Mouse (Mus musculus) B cell, adult 2 months (primary cell): ENCODE results near the gene AU021092.
"Not testable (repeated sequence)": the region's sequence is repeated elsewhere in the genome, so short reads cannot be mapped to it uniquely, and the experiment has no call there.

Experiments
- DNase-seq, 2 experiments: peaks; one replicate each; pipeline ENCODE4 v3.0.0; 2022

The AU021092 gene

DNA sequence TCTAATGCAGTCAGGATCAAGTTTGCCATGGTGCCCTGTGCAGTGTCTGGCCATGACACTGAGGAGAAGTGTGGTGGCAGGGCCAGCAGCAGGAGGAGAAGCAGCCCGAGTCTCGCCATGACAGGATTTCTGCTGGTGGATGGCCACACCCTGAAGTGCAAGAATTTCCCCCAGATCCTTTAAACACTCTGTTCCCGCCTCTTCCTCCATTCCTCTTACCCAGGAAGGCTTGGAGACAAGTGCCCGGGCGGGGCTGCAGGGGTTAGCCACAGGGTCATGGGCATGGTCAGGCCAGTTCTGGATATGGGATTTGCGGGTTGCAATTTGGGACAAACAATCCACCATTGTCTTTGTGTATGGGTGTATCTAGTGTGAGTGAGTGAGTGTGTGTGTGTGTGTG, at the start of gene AU021092:
AU021092 (minus strand) TSS at position 160 of the 400 bp plus-strand sequence.
- no peak for DNase-seq

DNA sequence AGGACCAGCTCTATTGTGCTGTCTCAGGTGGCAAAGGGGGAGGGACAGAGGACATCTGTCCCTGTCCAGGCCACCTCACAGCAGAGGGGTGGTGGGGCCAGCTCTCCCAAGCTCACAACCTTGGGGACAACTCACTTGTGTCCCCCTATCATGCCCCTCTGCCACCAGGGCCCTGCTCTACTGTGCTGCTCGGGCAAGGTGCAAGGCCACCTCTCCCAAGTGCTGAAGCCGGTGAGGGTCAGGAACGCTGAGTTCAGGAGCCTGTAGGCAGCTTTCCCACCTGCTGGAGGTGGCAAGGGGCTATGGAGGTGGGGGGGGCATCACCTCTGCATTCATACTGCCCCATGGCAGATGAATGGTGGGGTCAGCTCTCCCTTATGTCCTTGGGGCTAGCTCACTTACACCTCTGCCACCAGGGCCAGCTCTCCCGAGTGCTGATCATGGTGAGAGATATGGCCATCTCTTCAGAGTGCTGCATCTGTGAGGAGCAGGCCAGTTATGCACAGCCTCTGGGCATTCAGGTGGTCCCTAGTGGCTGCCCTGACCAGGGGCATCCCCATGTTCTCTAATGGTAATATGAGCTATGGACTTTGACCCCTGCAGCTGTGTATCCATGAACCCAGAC, 49.4 kb upstream of the AU021092 start:
- no peak for DNase-seq

DNA sequence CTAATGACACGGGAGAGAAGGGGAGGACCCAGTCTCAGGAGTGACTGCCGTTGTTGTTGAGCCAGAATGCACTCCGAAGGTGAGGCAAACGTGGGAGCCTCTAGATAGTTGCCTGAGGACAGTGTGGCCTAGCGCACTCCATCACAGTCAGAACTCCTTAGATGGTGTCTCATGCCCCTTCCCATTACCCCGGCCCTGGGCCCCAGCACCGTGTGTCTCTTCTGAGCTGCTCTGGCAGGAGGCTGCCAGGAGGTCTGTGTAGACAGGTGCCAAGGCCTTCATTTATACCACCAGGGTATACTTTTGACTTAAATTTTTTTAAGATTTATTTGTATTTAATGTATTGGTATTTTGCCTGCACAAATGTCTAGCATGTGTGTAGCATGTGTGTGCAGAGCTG, 41.8 kb upstream of the AU021092 start:
- DNase-seq = no peak

DNA sequence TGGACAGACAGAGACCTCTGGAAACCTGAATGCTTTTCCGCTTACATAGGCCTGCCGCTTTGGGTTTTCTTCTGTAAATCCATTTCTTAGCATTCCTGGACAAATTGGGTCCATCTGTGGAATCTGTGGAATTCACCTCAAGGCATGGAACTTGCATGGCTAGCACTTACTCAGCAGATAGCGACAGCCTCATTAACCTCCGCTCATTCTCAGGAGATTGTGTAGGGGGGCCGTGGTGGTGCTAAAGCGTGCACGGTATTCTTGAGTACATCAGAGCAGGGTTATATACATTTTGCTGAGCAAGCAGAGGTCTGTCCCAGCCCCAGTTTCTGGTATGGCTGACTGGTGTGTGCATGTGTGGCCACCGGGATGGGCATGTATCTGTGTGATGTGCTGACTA, 41.1 kb upstream of the AU021092 start:
- DNase-seq = no peak

DNA sequence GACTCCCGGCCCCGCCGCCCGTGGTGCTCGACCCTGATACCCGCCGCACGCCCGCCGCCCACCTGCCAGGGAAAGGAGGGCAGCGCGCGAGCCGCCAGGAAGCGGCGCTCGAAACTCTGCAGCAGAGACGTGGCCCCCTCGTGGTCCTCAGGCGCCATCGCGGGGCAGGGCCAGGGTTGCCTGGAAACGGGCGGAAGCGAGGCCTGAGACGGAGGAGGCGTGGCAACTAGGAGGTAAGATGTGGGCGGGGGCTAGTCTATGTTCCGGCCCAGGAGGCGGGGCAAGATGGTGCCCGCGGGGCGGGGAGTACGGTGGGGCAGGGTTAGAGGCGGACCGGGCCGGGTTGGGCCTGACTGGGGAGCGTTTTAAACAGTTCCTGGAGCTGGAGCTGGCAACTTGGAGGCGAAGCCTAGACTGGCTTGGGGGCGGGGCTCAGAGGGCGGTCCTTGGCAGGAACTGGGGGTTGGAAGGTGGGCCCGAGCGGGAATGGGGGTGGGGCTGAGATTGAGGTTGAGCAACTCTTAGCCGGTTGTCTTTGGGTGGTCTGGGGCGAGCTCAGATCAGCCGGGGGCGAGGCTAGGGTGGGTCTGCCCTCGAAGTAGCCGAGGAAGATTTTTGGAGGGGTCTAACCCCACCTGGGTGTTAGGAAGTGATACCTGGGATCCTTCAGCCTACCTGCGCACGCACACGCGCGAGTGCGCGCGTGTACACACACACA, 33.8 kb upstream of the AU021092 start, which contains the start of gene Eef2kmt:
Eef2kmt (minus strand) TSS at position 205 of the 718 bp plus-strand sequence.
- peak; percentile 99 to 100 for DNase-seq

DNA sequence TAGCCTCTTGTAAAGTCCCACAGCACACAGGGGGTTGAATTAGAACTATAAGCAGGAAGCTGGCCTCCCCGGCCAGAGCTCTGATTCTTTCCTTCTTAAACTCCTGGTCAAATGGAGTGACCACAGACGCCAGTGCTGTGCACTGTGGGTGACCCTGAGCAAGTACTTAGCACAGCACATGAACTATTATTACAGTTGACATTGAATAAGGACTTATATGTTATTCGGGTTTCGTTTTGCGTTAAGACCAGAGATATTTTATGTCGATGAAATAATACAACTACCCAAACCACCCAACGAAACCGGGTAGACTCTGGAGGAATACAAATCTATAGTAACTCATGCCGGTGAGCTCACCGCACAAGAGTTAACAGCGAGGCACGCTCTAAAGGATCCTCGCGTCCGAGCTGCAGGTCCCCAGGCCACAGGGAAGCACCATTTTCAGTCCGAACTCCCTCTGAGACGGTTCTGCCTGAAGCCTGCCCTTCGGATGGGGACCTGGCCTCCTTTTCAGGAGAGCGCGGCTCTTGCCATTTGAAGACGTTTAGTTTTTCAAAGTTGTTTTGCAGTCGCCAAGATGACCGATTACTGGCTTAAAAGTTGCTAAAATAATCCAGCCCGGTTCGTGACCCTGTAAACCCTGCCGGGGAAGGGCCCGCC, 33.1 kb upstream of the AU021092 start:
- peak in 1 of 2 experiments; percentile 8 for DNase-seq

DNA sequence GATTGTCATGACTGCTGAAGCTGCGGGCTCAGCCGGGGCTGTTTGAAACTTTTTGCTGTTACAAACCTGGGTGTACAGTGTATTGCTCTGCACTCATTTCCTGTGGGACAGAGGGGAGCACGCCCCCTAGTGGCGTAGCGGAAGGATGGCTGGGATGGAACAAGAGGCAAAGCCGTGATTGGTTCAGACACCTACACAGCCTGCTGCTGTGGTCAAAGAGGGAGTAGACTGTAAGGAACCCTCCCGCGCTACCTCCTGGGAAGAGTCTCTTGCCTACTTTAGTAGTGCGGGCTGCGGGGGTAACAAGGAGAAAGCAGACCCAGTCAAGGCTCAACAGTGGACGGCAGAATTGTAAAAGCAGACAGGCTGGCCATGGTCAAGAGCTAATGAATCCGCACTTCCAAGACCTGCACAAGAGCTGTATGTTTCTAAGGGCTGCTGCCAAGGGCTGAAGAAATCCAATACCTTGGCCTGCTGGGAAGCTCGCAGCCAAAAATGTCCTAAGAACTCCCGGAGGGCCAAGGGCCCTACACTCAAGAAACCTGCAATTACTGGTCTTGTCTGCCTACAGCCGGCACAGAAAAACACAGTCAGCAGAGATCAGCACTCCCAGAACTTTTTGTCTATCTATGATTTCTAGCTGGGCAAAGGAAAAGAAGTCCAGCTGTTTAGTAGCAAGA, 32.4 kb upstream of the AU021092 start:
- peak; percentile 90 for DNase-seq

DNA sequence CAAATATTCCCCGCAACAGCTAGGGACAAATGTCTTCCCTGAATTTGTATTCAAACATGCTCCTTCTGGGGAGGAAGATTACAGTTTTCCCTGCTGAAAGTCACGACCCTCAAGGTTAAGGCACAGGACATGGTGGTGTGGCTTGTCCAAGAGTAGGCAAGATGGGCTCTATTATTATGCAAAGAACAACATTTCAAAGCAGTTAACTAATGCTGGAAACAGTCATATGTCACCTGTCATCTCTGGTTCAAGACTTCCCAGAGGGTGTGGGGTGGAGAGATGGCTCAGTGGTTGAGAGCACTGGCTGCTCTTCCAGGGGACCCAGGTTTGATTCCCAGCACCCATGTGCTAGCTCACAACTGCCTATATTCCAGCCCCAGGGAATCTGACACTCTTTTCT, 30.2 kb upstream of the AU021092 start:
- DNase-seq = no peak

DNA sequence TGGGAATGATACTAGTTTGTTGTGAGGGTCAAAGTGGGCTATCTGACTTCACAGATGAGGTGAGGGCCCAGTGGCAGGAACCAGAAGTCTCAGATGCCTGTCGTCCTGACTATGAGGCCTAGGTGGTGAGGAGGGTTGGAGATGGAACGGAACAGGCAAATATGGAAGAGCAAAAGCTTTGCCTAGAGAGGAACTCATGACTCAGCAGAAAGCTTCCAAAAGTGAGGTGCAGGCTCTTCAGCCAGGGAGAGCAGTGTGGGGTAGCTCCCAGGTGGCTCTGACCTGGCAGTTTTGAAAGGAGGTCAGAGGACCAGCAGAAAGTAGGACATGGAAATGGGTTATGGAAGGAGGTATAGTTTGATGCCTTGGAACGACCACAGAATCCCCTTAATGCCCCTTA, 28.8 kb upstream of the AU021092 start:
- no peak for DNase-seq

DNA sequence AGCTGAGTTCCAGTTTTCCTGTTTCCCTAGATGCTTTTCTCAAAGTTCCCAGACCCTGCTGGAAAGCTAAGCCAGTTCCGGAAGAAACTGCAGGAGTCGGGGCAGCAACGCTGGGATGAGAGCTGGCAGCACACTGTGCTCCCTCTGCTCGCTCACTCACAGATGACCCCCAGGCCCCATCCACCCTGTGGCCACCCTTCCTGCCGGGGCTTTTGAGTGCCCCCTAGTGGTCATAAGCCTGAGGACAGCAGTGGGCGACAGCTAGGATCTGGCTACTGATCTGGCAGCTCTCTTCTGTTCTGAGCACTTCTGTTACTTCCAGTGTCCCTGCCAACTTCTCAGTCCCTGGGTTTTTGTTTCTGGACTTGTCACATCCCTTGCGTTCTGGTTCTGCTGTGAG, 22.3 kb upstream of the AU021092 start:
- peak; percentile 77 to 78 for DNase-seq

DNA sequence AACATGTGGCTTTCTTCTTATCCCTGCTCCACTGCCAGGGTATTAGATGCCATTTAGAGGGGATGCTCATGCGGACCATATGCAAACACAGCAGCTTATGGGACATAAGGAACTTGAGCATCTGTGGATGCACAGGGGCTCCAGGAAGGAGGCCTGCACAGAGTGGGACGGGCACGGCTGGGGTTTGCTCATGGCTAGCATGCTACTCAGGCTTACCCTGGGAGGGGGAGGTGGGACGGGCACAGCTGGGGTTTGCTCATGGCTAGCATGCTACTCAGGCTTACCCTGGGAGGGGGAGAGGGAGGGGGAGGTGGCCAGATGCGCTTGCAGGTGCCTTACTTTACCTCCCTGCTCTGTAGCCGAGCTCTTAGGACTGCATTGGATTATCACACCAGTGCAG, 20.8 kb upstream of the AU021092 start:
- no peak for DNase-seq

DNA sequence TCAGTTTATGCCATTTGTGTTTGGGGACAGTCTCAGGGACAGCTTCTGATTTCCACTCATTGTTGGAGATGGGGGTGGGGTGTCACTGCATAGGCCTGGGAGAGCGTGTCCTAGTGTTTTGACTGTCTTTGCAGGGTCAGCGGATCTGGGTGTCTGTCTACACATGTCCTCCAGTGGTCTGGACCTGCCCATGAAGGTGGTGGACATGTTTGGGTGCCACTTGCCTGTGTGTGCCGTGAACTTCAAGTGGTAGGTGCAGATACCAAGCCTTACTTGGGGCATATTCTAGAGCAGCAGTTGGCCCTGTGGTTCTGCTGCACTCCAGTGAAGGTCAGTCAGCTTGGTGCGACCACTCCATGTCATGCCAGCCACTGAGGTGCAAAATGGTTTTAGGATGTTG, 20.3 kb upstream of the AU021092 start:
- DNase-seq = no peak

DNA sequence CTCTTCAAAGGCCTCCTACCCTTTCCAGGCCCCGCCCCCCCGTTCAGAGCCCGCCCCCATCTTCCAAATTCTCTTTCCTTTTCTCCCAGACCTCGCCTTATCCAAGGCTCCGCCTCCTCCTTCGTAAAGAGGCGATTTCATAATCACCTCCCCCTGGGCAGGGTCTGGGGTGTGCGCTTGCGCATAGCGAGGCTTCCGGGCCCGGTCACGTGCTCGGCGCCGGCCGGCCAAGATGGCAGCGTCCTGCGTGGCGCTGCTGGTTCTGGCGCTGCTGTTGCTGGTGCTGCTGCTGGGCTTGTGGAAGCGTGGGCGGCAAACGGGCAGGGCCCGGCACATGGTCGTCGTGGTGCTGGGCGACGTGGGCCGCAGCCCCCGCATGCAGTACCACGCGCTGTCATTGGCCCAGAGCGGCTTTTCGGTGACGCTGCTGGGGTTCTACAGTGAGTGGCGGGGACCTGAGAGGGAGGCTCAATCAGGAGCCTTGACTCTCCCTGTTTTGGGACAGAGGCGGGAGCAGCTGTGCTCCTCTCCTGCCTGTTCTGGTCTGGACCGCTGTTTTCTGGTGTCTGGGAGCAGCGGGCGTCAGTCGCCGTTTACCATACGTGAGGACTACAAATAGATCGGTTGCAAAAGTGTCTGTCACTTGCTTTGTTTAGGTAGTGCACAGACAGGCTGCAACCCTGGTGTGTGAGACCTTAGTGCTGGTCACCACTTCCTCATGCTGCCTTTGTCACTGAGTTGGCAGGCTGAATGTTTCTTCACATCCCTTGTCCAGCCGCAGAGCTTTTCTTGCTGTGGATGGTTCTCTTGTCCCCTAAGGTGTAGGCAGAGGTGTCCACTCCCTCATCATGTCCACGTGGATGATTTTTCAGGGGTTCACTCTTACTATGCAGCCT, 11.6 kb upstream of the AU021092 start, which contains the start of gene Alg1:
Alg1 (plus strand) TSS at position 204 of the 896 bp plus-strand sequence.
- peak; percentile 91 to 92 for DNase-seq

DNA sequence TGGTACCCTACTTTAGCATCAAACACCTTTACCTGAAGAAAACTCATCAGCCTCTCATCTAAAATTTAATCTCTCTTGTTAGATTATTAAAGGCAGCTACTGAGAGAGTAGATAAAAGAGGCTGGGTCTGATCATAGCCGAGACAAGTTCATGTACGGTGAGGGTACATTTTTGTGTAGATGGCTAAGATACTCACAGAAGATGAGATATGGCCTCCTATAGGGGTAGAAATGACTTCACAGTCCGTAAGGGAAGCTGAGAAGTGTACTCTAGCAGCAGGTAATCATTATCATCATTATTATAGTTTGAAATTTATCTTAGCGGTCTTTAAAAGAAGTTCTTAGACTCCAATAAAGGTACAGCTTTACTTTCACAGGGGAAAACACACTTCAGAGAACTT, 10.9 kb upstream of the AU021092 start:
- no peak for DNase-seq

DNA sequence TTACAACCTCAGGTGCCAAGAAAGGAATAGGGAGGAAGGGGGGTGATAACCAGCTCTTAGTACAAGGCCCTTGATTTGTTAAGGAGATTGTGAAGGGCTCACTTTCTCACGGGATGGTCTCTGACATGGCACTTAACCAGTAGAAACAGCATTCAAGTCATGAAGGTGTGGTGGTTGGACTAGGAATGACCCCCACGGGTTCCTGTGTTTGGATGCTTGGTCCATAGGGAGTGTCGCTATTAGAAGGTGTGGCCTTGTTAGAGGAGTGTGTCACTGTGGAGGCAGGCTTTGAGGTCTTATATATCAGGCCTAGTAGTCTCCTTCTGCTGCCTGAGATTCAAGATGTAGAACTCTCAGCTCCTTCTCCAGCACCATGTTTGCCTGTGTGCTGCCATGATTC, 6.0 kb upstream of the AU021092 start:
- DNase-seq = not testable (repeated sequence)

DNA sequence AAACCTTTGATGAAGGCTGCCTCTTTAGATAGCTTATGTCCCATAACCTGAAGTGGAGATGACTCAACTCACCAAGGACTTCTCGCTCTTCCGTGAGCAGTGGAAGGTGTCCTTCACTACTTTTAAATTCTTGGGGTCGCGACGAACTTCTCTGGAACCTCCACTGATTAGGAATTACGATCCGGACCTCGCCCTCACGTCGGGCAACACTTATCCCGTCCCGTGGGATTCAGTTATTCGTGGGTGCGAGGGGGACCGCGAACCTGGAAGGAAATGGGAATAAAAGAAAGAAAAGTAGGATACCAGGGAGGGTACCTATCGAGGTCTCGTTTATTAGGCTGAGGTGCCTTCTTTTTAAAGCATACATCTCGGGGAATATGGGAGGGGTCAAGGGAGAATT, 5.4 kb upstream of the AU021092 start:
- DNase-seq = not testable (repeated sequence)

DNA sequence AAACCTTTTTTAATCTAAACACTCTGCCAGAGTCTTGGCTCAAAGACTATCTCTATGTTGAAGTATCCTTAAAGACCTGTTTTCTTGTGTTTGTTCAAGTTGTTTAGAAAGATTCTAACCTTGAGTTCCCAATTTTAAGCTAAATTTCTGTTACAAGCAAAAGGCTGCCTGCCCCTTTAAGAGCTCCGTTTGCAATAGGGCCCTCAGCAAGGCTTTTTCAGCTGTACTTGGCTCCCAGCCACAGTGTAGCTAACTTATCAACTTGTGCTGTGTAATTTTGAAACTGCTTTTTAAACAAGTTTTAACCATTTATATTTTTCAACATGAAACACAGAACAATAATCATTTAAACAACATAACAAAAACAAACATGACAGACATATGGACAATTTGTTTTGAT, 4.4 kb upstream of the AU021092 start:
- DNase-seq = not testable (repeated sequence)

DNA sequence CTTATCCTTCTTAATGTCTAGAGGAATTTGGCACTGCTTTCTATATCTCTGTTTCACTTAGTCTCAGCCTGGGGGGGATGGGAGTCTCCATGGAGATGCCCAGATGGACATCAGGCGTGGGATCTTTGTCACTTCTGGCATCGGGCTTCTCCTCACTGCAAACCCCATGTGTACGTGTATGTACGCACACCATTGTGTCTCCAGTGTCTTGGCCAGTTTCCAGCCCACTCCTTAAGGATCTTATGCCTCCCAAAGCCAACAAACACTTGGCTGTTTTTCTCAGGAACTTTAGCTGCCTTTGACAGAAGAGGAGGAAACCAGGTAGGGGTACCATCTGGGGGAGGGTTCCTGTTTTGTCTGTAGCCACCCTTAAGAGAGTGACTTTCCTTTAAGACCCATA, 696 bp downstream of the AU021092 start:
- no peak for DNase-seq

DNA sequence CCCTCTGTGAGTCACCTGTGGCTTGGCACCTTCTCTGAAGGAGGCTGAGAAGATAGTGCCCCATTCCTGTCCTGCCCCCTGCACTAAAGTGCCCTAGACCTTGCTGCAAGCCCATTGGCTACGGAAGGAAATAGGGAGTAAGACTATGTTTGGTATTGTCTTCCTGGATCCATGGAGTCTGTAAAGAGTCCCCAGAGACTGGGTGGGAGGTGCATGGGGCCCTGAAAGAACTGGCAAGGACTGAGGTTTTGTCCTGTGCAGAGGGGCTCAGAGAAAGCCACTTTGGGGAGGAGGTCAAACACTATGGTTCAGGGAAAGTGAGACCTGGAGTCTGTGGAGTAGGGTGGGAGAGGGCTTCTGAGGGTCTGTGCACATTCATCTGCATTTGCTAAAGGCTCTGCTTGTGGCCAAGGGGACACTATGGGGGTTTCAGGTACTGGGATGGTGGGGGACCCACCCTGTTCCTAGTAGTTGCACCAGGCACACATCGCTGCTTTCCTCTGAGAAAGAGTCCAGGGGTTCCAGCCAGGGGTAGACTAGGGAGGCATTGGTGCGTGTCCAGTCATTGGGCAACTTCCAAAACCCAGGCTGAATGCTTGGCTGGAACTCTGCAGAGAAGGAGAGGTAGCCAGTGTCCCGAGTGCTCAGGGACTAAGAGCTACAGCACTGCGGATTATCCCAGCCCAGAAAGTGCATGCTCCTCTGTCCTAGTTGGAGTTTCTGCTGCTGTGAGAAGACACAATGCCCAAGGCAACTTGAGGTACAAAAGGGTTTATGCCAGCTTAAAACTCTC, 4.6 kb downstream of the AU021092 start:
- no peak for DNase-seq

DNA sequence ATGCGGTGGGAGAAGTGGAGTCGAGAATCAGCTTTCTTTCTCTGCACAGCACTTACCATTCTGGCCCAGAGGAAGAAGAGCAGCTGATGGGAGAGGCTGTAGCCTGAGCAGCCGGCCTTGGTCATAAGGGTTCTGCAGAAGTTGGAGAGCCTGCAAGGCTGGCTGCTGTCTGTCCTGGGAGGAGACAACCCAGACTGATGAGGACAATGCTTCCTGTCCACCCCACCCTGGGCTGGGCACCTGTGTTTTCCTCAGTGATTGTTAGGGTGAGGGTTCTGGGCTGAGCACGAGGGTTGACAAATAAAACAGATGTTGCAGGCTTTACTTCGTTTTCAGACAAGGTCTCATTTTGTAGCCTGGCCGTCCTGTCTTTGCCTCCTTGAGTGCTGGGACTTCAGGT, 5.4 kb downstream of the AU021092 start:
- DNase-seq = no peak

DNA sequence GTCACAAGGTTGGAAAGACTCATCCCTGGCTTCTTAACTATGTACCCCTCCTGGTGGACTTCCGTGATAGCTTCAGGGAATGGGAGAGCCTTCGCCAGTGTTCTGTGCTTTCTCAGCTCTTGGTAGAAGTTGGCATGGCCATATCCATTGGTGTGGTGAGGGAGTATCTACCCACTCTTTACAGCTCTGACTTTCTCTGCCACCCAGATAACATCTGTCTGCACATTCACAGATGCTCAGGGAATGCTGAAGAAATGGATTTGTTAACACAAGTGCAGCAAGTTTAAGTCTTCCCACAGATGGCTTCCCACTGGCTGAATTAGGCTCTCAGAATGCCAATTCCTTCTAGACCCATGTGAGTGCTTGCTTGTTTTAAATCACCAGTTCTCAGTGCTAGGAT, 8.0 kb downstream of the AU021092 start:
- DNase-seq = no peak

DNA sequence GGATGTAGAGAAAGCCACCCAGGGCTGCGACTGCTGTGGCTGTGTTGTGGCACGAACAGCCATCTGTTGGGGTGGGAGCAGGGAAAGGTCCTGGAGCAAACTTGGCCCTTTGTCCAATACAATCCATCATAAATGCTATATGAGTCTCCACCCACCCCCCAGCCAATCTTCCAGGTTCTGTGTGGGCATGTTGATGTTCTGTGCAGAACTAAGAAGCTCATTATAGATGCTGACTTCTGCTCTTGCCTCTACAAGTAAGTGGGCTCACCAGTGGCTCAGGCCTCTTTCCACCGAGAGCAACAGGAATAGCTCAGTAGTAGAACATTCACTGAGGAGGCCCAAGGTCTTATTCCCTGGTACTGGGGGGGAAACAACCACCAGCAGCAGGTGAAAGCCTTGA, 9.9 kb downstream of the AU021092 start:
- DNase-seq = no peak
